Mouse (Mus musculus) adrenal gland, adult 18-20 months (tissue): ENCODE results near the gene Hdac9. TPM values are rescaled to one million over a fixed set of nuclear protein-coding genes. Genes with fewer than 3 reads are reported as not detected.

Source experiments
- DNase-seq, 2 experiments: peaks; one replicate each; pipeline ENCODE4 v3.0.0; 2021 to 2022; ENCODE audit warnings: low spot score in 2 of 2
- total RNA-seq, 2 experiments: library from RNA; stranded (reverse); gene quantifications; 1 replicate in 1 of 2; 2 replicates in 1 of 2; pipeline ENCODE4 v1.2.3; 2021

The Hdac9 gene
- total RNA-seq, 2 experiments from 2014 or later = 1.2 to 1.4 TPM

- no peak for DNase-seq
Measured at GRCm38 (mm10) chr12:34808180-34808579, 108.7 kb downstream of the Hdac9 start.

GRCm38 (mm10) chr12:34806528-34806927, 110.4 kb downstream of the Hdac9 start:
- DNase-seq = no peak

GRCm38 (mm10) chr12:34803721-34804120, 113.2 kb downstream of the Hdac9 start:
- DNase-seq = no peak

GRCm38 (mm10) chr12:34802308-34802707, 114.6 kb downstream of the Hdac9 start:
- no peak for DNase-seq

DNA sequence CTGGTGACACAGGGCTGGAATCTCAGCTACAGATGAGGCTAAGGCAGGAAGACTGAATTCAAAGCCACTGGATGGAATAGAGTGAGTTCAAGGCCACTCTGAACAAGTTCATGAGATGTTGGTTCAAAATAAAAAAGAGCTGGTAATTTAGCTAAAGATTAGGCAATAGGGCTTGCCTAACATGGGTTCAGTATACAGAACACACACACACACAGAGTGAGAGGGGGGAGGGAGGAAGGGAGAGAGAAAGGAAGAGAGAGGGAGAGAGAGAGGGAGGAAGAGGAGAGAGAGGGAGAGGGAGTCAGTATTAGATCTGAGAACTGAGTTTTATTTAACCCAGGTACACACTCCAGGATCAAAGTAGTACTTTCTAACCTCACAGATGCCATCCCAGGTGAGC, 115.1 kb downstream of the Hdac9 start:
- DNase-seq = no peak

DNA sequence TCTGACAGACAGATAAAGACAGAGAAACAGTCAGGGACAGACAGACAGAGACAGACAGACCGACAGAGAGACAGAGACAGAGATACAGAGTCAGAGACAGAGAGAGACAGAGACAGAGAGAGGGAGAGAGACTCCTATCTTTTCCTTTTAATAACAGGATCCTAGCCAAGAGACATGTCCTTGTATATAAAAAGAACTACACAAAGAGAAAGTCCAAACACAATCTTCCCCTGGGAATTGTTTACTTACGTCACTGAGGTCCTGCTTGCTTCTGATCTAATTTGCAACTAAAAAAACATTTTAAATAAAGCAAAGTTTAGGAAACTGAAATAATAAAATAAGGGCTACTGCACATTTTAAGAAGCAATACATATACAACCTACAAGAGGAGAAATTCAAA, 119.5 kb downstream of the Hdac9 start:
- no peak for DNase-seq

GRCm38 (mm10) chr12:34795487-34795886, 121.4 kb downstream of the Hdac9 start:
- DNase-seq = no peak

DNA sequence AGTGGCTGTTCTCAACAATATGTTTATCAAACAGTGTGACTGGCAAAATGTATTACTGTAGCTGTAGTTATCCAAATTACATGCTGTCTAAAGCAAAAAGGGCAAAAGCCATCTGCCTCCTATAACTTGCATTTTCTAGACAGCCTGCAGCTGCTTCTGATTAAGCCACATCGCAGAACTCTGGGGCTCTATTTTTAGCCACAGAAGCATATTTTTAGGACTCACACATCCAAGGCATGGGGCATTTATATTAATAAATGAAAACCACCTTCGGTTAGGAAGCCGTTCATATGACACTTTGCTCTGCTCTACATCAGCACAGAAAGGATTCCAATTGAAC, 124.8 kb downstream of the Hdac9 start:
- no peak for DNase-seq

- no peak for DNase-seq
Measured at GRCm38 (mm10) chr12:34791213-34792112, 125.4 kb downstream of the Hdac9 start.

- DNase-seq = no peak
Measured at GRCm38 (mm10) chr12:34789031-34789982, 127.6 kb downstream of the Hdac9 start.

- DNase-seq = no peak
Measured at GRCm38 (mm10) chr12:34787380-34787779, 129.5 kb downstream of the Hdac9 start.

- no peak for DNase-seq
Measured at GRCm38 (mm10) chr12:34783574-34783973, 133.3 kb downstream of the Hdac9 start.

DNA sequence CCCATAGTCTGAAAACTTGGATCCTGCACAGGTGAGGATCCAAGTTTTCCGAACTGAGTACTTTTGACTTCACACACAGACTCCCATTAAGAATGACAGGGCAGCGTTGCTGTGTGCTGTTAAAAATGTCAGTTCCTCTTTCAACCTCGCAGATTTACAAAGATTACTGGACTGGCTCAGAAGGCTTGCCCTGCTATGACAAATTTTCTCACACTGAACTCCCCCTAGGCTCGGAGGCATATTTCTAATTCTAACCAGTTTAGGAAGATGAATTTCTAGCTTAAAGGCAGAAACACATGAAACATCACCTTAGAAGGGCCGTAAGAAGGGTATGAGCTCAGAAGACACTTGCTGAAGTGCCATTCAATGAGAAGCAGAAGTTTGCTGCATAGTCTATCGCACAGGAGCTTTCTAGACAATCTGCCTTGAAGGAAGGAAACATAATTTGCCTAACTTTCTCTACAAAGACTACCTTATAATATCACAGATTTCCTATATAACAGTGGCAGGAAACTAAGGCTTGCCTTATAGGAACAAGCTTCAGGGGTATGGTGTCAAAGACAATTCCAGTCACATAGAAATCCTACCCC, 137.4 kb downstream of the Hdac9 start:
- no peak for DNase-seq

DNA sequence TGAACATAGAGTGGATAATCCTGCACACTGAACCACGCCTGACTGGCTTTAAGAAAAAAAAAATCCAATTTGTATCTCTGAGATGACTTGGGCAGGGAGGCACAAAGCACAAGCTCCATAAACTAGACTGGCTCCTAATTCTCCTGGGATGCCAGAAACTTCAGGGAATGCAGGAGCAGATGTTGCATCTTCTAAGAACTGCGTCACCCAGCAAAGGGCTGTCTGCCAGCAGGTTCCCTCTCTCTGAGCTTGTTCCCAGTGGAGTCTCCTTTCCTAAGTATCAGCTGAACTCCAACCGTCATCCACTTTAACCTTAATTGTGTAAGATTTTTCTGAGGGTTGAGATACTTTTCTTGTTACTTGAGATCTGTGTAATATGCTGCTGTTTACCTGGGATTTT, 140.7 kb downstream of the Hdac9 start:
- DNase-seq = no peak

DNA sequence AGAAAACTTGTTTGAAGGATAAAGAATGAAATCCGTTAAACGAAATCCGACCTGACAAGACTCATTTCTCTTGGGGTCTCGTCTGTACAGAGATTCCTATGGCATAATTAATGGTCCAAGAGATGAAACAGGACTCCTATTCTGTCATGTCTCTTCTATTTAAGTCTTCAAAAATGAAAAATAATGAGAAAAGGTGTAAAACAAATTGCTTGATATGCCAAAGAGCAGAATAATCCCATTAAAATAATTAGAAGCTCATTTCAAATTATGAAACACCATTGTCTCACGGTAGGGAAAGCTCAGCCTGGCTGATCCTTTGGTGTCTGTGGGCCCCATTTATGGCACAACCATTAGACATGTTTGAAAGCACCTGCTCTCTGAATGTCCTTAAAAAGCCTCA, 142.8 kb downstream of the Hdac9 start:
- DNase-seq = no peak

DNA sequence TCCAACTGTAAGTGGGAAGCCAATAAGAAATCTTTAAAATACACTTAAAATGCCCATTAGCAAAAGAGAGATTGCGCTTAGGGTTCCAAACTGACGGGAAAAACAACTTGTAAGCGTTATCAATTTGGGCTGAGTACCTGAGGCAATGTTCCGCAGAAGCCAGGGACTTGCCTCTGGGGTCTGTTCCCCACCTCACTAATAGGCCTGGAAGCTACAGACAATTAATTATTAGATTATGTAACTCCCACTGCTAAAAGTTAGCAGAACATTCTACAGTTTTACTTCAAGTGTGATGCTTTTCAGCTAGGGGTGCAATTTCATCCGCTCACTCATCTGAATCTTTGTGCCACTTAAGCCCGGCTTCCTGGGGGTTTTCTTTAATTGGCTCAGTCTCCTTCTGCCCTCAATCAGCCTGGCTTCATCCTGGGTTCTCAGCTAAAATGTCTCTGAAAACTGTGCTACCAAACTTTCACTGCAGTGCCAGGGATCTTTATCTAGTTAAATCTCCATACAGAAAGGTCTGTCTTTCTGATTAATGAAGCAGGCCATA, 149.6 kb downstream of the Hdac9 start:
- DNase-seq = no peak

- no peak for DNase-seq
Measured at GRCm38 (mm10) chr12:34747266-34747665, 169.6 kb downstream of the Hdac9 start.

DNA sequence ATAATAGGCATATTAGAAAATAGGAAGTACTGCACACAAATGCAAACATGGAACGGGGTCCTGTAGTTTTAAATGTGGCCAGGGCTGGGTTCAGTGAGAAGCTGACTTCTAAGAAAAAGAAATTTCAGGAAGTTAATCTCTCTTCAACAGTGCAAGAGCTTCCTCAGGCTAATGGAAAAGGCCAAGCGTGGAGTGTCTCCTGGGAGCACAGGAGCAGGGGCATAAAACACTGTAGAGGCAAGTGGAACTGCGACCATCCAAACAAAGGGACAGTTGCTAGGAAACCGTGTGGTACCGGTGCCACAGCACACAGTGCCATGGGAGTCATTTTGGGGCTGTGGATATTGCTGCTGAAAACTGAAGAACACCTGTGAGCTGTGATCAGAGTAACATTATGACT, 191.7 kb downstream of the Hdac9 start:
- no peak for DNase-seq

GRCm38 (mm10) chr12:34724274-34724673, 192.6 kb downstream of the Hdac9 start:
- no peak for DNase-seq

DNA sequence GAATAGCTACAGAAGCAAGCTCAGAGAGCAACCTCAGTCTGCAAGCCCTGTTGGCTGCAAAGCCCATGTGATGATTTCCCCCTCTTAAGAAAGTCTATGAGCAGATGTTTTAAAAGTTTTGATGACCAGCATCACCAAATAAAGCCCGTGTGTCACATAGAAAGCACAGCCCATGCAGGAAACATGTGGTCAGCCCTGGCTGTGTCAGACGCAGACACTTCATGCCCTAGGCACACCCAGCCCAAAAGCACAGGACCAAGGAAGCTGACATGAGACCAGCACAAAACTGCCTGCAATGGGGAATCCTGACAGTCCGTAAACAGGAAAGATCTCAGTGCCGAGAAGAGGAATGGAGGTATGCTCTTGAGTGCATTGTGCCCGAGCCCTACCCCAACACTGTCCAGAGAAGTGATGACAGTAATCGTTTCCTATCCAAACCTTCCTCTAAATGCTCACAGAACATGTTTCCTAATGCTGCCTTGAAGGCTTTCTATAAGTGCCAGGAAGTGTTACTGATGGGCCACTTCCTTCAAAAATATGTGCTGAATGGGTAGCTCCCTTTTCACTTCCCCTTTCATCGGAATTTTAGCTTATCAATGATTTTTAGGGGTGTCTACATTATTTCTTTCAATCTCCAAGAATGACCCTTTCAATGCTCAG, 193.9 kb downstream of the Hdac9 start:
- no peak for DNase-seq

DNA sequence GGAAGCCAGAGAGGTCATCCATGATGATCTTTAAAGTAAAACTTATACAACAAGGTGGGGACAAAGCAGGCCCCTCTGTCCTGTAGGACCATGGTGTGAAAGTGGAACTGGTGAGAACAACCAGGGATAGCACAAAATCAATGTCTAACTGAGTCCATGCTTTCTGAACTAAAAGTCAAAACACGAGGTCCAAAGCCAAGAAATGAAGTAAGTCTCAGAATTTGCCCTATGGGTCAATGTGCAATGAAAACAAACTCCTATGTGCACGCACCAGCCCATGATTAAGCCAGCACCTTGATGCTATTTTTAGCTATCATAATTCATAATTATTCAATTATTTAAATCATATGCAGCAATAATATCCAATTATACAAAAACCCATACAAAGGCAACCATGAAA, 196.0 kb downstream of the Hdac9 start:
- no peak for DNase-seq
